Comparison of ENCODE assay signal across 24 mouse cellular contexts in the genomic region with DNA sequence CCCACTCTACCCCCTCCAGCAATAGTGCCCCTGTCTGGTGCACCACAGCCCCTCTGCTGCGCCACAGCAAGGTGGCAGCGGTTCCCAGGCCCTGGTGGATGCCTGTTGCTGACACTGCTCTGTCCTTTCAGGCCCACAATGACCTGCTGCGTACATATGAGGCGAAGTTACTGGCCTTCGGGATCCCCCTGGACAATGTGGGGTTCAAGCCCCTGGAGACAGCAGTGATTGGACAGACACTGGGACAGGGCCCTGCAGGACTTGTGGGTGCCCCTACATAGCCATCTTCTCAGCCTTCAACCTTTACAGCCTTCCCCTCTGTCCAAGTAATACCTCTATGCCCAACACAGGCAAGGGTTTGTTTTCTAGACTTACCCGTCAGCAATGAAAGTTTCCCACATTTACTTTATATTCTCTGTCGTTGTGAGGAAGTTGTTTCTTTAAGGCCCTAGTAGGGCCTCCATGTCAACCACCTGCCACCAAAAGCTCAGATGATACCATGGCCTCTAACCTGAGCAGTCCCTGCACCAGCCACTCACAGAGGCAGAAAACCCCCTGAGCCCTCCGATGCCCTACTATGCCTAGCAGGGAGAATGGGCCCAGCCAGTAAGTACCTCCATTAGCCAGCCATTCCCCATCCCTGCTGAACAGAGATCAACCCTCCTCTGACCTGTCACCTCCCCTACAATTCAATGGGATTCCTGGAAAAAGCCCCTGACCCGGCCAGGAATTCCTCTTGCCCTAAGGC. TPM values are rescaled to one million over a fixed set of nuclear protein-coding genes. Genes with fewer than 3 reads are reported as not detected.
DNase-seq lines count a peak whose midpoint lies in the region; ATAC-seq and TF ChIP-seq lines count a peak whose summit lies in the region.
"Had no signal": no experiment of that assay in that cellular context is flagged by ENCODE, and none has a peak within 500 bp of the region (broad histone marks: within the 10 kb centered on the region; RNA-seq: fewer than 3 reads in every experiment).

No protein-coding gene starts in this region.

- H3K4me3 ChIP-seq in gastrocnemius, adult 2 months = no peak overlapping the region
- no peak overlapping the region for H3K4me3 ChIP-seq in embryonic facial prominence, embryonic 14.5 days (ENCODE audit: low read depth, low read length)
- H3K4me3 ChIP-seq: erythroblast, embryonic 14.5 days; limb, embryonic 15.5 days had no signal

- intact Hi-C loops in gastrocnemius, adult 2 months (cut with DNase I) = no loop called here

- no peaks in the 10 kb centered on the region for H3K4me1 ChIP-seq in embryonic facial prominence, embryonic 14.5 days (ENCODE audit: control insufficient read depth, insufficient read depth, low read length)
- H3K4me1 ChIP-seq: limb, embryonic 15.5 days had no signal

- WGBS in embryonic facial prominence, embryonic 14.5 days = 84% methylated on average over 9 of the region's 9 CpGs

- no peaks in the 10 kb centered on the region for H3K9me3 ChIP-seq in embryonic facial prominence, embryonic 14.5 days (ENCODE audit: control insufficient read depth, low read length)
- H3K9me3 ChIP-seq: limb, embryonic 15.5 days had no signal

- DNase-seq in adrenal gland, adult (ENCODE audit: inconsistent age in 2 of 2, low spot score in 1 of 2) = peak; percentile 1 to 19
- DNase-seq in adrenal gland, adult 18-20 months (ENCODE audit: low spot score in 2 of 2) = no peak
- DNase-seq in gastrocnemius, adult 2 months = peak; percentile 11
- DNase-seq in gastrocnemius, postnatal 25 days = no peak
- DNase-seq in layer of hippocampus, adult 11-12 months (ENCODE audit: low spot score) = peak; percentile 6
- no peak for DNase-seq in layer of hippocampus, postnatal 25 days (ENCODE audit: extremely low spot score in 1 of 2, low spot score in 1 of 2)
- no peak for DNase-seq in embryonic facial prominence, embryonic 14.5 days (ENCODE audit: low spot score)
- no peak for DNase-seq in lung, postnatal 14 days
- DNase-seq: adrenal gland, postnatal 14 days; cerebellum, adult 11 months; cerebellum, postnatal 36 days; heart, adult 18-20 months; heart, postnatal 36 days; kidney, adult 9 months; kidney, postnatal 4 days; liver, postnatal 0 days; lung, postnatal 10 days; right cerebral cortex, postnatal 4 days; thymus, postnatal 14 days had no signal

- no peak for TF ChIP-seq CTCF in gastrocnemius, adult 2 months (IDR thresholded peaks at IDR 0.05)

- ATAC-seq in embryonic facial prominence, embryonic 14.5 days (ENCODE audit: low read depth) = peak; percentile 26; the same call in 1 of the 2 replicates
- ATAC-seq: forebrain, embryonic 16.5 days; liver, postnatal 0 days; midbrain, embryonic 16.5 days had no signal

- H3K9ac ChIP-seq in embryonic facial prominence, embryonic 14.5 days (ENCODE audit: low read depth, low read length) = no peak overlapping the region
- H3K9ac ChIP-seq: limb, embryonic 15.5 days; liver, postnatal 0 days had no signal

- H3K27ac ChIP-seq in gastrocnemius, adult 2 months = no peak overlapping the region
- no peak overlapping the region for H3K27ac ChIP-seq in embryonic facial prominence, embryonic 14.5 days (replicated peaks; ENCODE audit: low read depth, low read length)
- H3K27ac ChIP-seq: limb, embryonic 15.5 days had no signal

- H3K27me3 ChIP-seq in embryonic facial prominence, embryonic 14.5 days (replicated peaks; ENCODE audit: control insufficient read depth, insufficient read depth, low read length) = no peaks in the 10 kb centered on the region

- H3K36me3 ChIP-seq in embryonic facial prominence, embryonic 14.5 days (ENCODE audit: control insufficient read depth, insufficient read depth, low read length) = peaks cover 56% of the 10 kb centered on the region

- H3K4me2 ChIP-seq in embryonic facial prominence, embryonic 14.5 days (ENCODE audit: low read depth, low read length) = no peak overlapping the region
- H3K4me2 ChIP-seq: limb, embryonic 15.5 days had no signal

RNA-seq across cellular contexts. Expression of a gene that starts 17.8 kb away (rescaled TPM):
- total RNA-seq in adrenal gland, adult 18-20 months (2021) = 10 to 100 TPM; 12.8 to 14.5 TPM
- 1 to 10 TPM; 3.7 to 4.2 TPM for total RNA-seq in gastrocnemius, adult 2 months (2021)
- 1 to 10 TPM; 3.5 to 4.0 TPM for total RNA-seq in gastrocnemius, postnatal 25 days (2021)
- total RNA-seq in layer of hippocampus, postnatal 25 days (2021) = 10 to 100 TPM; 23.3 to 33.1 TPM
- 27.1 and 30.7 TPM in 2 replicates for polyA plus RNA-seq in embryonic facial prominence, embryonic 14.5 days (2014; fragmentation: Nextera tagmentation; extraction: Ambion mirVana)

RNA-seq across cellular contexts. Expression of a gene that starts 21.2 kb away (rescaled TPM):
- under 1 TPM; 0.20 to 0.35 TPM for total RNA-seq in adrenal gland, adult 18-20 months (2021)
- total RNA-seq in gastrocnemius, adult 2 months (2021) = not detected
- not detected for total RNA-seq in gastrocnemius, postnatal 25 days (2021)
- 10 to 100 TPM; 10.5 to 10.8 TPM for total RNA-seq in layer of hippocampus, postnatal 25 days (2021)
- 13.5 and 14.4 TPM in 2 replicates for polyA plus RNA-seq in embryonic facial prominence, embryonic 14.5 days (2014; fragmentation: Nextera tagmentation; extraction: Ambion mirVana)
- total RNA-seq: gastrocnemius, adult 8-10 months; heart, adult 18-20 months; heart, postnatal 36 days had no signal
- polyA plus RNA-seq: erythroblast, embryonic 14.5 days; liver, postnatal 0 days had no signal

RNA-seq across cellular contexts. Expression of a gene that starts 58.7 kb away (rescaled TPM):
- 10 to 100 TPM; 62.6 to 71.1 TPM for total RNA-seq in adrenal gland, adult 18-20 months (2021)
- 10 to 100 TPM; 37.5 to 44.5 TPM for total RNA-seq in gastrocnemius, adult 2 months (2021)
- total RNA-seq in gastrocnemius, postnatal 25 days (2021) = 10 to 100 TPM; 37.9 to 39.8 TPM
- 10 to 100 TPM; 28.1 to 30.6 TPM for total RNA-seq in layer of hippocampus, postnatal 25 days (2021)
- polyA plus RNA-seq in embryonic facial prominence, embryonic 14.5 days (2014; fragmentation: Nextera tagmentation; extraction: Ambion mirVana) = 33.5 and 33.6 TPM in 2 replicates

Comparison
In these comparisons a context has a peak if more than half of its experiments do, and no peak if none do; other contexts are left out.
1. DNase-seq: peak in adrenal gland, adult (2 of 2), gastrocnemius, adult 2 months (single experiment) and layer of hippocampus, adult 11-12 months (single experiment); none in adrenal gland, adult 18-20 months (0 of 2), gastrocnemius, postnatal 25 days (single experiment), layer of hippocampus, postnatal 25 days (0 of 2), embryonic facial prominence, embryonic 14.5 days (single experiment) and lung, postnatal 14 days (single experiment).
2. RNA of a gene that starts 21.2 kb away (total RNA-seq): 10.5 to 10.8 TPM in layer of hippocampus, postnatal 25 days; 0.20 to 0.35 TPM in adrenal gland, adult 18-20 months, not detected in gastrocnemius, adult 2 months and not detected in gastrocnemius, postnatal 25 days; every median in the first group is over 4 times any median in the second.